Mouse (Mus musculus) neural tube, embryonic 14.5 days (tissue): ENCODE measurements at regions not wholly inside any gene's neighbourhood (a gene's known extent, or its start where the extent isn't known, plus 50 kb on each side); places are given as distances from the start of the nearest gene placed in this dataset.
A peak's percentile ranks its signal among the peaks of the same experiment; 100 is the strongest.

Experiments
- ATAC-seq: fragments of 200-750 bp; cut with Nextera tagmentation; 2 replicates; pipeline ENCODE4 v1.8.0; 2017; ENCODE audit warnings: low read depth, mild to moderate bottlenecking, moderate TSS enrichment, moderate library complexity
- H3K27ac ChIP-seq: fragments of 300-500 bp; sonication (generic); 2 replicates; pipeline ENCODE4 v1.5.1; 2014; ENCODE audit warnings: low read depth, mild to moderate bottlenecking, control low read depth, low read length, moderate library complexity, mixed read lengths
- H3K27me3 ChIP-seq: fragments of 300-500 bp; sonication (generic); 2 replicates; pipeline ENCODE4 v1.6.1; 2014; ENCODE audit warnings: low read length; ENCODE audit not compliant: control insufficient read depth, insufficient read depth
- H3K36me3 ChIP-seq: fragments of 300-500 bp; sonication (generic); 2 replicates; pipeline ENCODE4 v1.6.1; 2014; ENCODE audit warnings: low read length, mixed read lengths; ENCODE audit not compliant: control insufficient read depth, insufficient read depth
- H3K4me1 ChIP-seq: fragments of 300-500 bp; sonication (generic); 2 replicates; pipeline ENCODE4 v1.6.1; 2014; ENCODE audit warnings: low read length; ENCODE audit not compliant: control insufficient read depth, insufficient read depth
- H3K4me2 ChIP-seq: fragments of 300-500 bp; sonication (generic); 2 replicates; pipeline ENCODE4 v1.6.1; 2014; ENCODE audit warnings: mild to moderate bottlenecking, low read depth, low read length, control low read depth
- H3K4me3 ChIP-seq: fragments of 300-500 bp; sonication (generic); 2 replicates; pipeline ENCODE4 v1.5.1; 2014; ENCODE audit warnings: low read depth, low read length, control low read depth, mixed read lengths
- H3K9ac ChIP-seq: fragments of 300-500 bp; sonication (generic); replicated peaks from 2 replicates; pipeline ENCODE4 v1.6.1; 2014; ENCODE audit warnings: low read depth, mild to moderate bottlenecking, control low read depth, low read length, mixed read lengths
- H3K9me3 ChIP-seq: fragments of 300-500 bp; sonication (generic); 2 replicates; pipeline ENCODE4 v1.6.1; 2016; ENCODE audit warnings: low read length; ENCODE audit not compliant: control insufficient read depth
- WGBS: fragments of 180-500 bp; shearing (Covaris S2); extraction: QIAGEN DNeasy Blood & Tissue Kit; methylation state at CpG from one replicate; pipeline ENCODE4 v1.1.7; 2014; 5-methylcytosine and 5-hydroxymethylcytosine counted together

- no peaks in the 10 kb centered on the region for H3K36me3 ChIP-seq
- WGBS: 47% methylated on average over 8 of the region's 8 CpGs
- H3K27ac ChIP-seq: no peak overlapping the region
- H3K4me3 ChIP-seq: no peak overlapping the region
- no peaks in the 10 kb centered on the region for H3K9me3 ChIP-seq
- H3K9ac ChIP-seq: no peak overlapping the region
- ATAC-seq: no peak
- H3K4me1 ChIP-seq: peaks cover 11% of the 10 kb centered on the region; the same call in 1 of the 2 replicates
- H3K27me3 ChIP-seq: no peaks in the 10 kb centered on the region
- no peak overlapping the region for H3K4me2 ChIP-seq
Measured at GRCm38 (mm10) chr4:9025821-9026470, 787.1 kb upstream of the Car8 start.

GRCm38 (mm10) chr4:9024216-9024925 lies 785.5 kb upstream of the Car8 start:
- H3K27ac ChIP-seq: no peak overlapping the region
- no peak for ATAC-seq
- no peaks in the 10 kb centered on the region for H3K9me3 ChIP-seq
- no peak overlapping the region for H3K4me3 ChIP-seq
- WGBS: 77% methylated on average over 6 of the region's 6 CpGs
- H3K4me2 ChIP-seq: no peak overlapping the region
- no peak overlapping the region for H3K9ac ChIP-seq
- no peaks in the 10 kb centered on the region for H3K27me3 ChIP-seq
- H3K4me1 ChIP-seq: peaks cover 13% of the 10 kb centered on the region; the same call in 1 of the 2 replicates
- no peaks in the 10 kb centered on the region for H3K36me3 ChIP-seq

- Histone ChIP-seq H3K4me1 (peaks cover 10% of the 10 kb centered on the region), H3K4me2 (no peak overlapping the region), H3K27me3 (no peaks in the 10 kb centered on the region), H3K9ac (no peak overlapping the region), H3K4me3 (no peak overlapping the region), H3K27ac (no peak overlapping the region), H3K9me3 (no peaks in the 10 kb centered on the region), H3K36me3 (no peaks in the 10 kb centered on the region)
- peak; percentile 47; the same call in 1 of the 2 replicates for ATAC-seq
- WGBS: 51% methylated on average over 22 of the region's 22 CpGs
Measured at GRCm38 (mm10) chr4:9019241-9020110, 780.6 kb upstream of the Car8 start.

GRCm38 (mm10) chr4:9018236-9018635 lies 779.4 kb upstream of the Car8 start:
- WGBS: 96% methylated on average over 2 of the region's 2 CpGs
- peaks cover 10% of the 10 kb centered on the region for H3K4me1 ChIP-seq

GRCm38 (mm10) chr4:9016504-9017040 lies 777.7 kb upstream of the Car8 start:
- Histone ChIP-seq H3K27me3 (no peaks in the 10 kb centered on the region), H3K9me3 (no peaks in the 10 kb centered on the region), H3K4me2 (no peak overlapping the region), H3K9ac (no peak overlapping the region), H3K27ac (no peak overlapping the region), H3K4me3 (no peak overlapping the region), H3K4me1 (peaks cover 10% of the 10 kb centered on the region), H3K36me3 (no peaks in the 10 kb centered on the region)
- 46% methylated on average over 9 of the region's 9 CpGs for WGBS
- no peak for ATAC-seq

More at GRCm38 (mm10) chr4:9018236-9018635, 779.4 kb upstream of the Car8 start:
- Histone ChIP-seq H3K36me3 (no peaks in the 10 kb centered on the region), H3K4me2 (no peak overlapping the region), H3K9me3 (no peaks in the 10 kb centered on the region), H3K9ac (no peak overlapping the region), H3K27me3 (no peaks in the 10 kb centered on the region), H3K4me3 (no peak overlapping the region), H3K27ac (no peak overlapping the region)
- no peak for ATAC-seq

GRCm38 (mm10) chr4:9015528-9016503 lies 777.0 kb upstream of the Car8 start:
- no peak for ATAC-seq
- H3K9ac ChIP-seq: no peak overlapping the region
- no peaks in the 10 kb centered on the region for H3K9me3 ChIP-seq
- peaks cover 10% of the 10 kb centered on the region for H3K4me1 ChIP-seq
- H3K27ac ChIP-seq: no peak overlapping the region
- no peak overlapping the region for H3K4me2 ChIP-seq
- WGBS: 12% methylated on average over 14 of the region's 14 CpGs
- no peak overlapping the region for H3K4me3 ChIP-seq
- no peaks in the 10 kb centered on the region for H3K27me3 ChIP-seq
- H3K36me3 ChIP-seq: no peaks in the 10 kb centered on the region

GRCm38 (mm10) chr4:9014986-9015385 lies 776.1 kb upstream of the Car8 start:
- H3K27ac ChIP-seq: no peak overlapping the region
- H3K9me3 ChIP-seq: no peaks in the 10 kb centered on the region
- 53% methylated on average over 4 of the region's 4 CpGs for WGBS
- no peak overlapping the region for H3K4me3 ChIP-seq
- H3K27me3 ChIP-seq: no peaks in the 10 kb centered on the region
- ATAC-seq: no peak
- H3K4me1 ChIP-seq: peaks cover 10% of the 10 kb centered on the region
- H3K9ac ChIP-seq: no peak overlapping the region
- H3K36me3 ChIP-seq: no peaks in the 10 kb centered on the region
- H3K4me2 ChIP-seq: no peak overlapping the region

GRCm38 (mm10) chr4:9012787-9013186 lies 773.9 kb upstream of the Car8 start:
- Histone ChIP-seq H3K9ac (no peak overlapping the region), H3K4me1 (peaks cover 11% of the 10 kb centered on the region), H3K27me3 (no peaks in the 10 kb centered on the region), H3K27ac (no peak overlapping the region), H3K4me3 (no peak overlapping the region), H3K36me3 (no peaks in the 10 kb centered on the region), H3K9me3 (no peaks in the 10 kb centered on the region), H3K4me2 (no peak overlapping the region)
- ATAC-seq: no peak
- WGBS: 64% methylated on average over 9 of the region's 9 CpGs
